Mouse (Mus musculus): ENCODE measurements at regions not wholly inside any gene's neighbourhood (a gene's known extent, or its start where the extent isn't known, plus 50 kb on each side); places are given as distances from the start of the nearest gene placed in this dataset.

DNA sequence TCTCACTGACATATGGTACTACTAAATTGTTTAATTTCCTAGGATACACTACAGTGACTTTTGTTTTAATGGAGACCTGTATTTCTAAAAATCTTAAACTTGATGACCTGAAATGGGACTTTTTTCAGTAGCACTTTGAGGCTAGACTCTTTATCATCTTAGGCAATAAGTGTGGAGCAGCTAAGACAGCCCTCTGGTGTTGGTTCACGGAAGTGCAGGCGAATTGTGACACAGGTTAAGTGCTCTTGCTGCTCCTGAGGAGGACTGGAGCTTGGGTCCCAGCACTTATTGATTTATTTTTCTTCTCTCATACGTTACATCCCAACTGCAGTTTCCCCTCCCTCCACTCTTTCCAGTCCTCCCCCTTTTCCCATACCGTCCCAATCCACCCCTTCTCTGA is 92.1 kb upstream of the Fam174b start:
- TF ChIP-seq POLR2A (IDR thresholded peaks at IDR 0.05; ENCODE audit: low read depth, low read length) = no peak
- TF ChIP-seq CTCF (IDR thresholded peaks at IDR 0.05; ENCODE audit: borderline replicate concordance, insufficient read depth, low read length) = peak; percentile 68; the same call in 1 of the 2 replicates
